Mouse (Mus musculus): ENCODE measurements around the gene Sorbs1. TPM values are rescaled to one million over a fixed set of nuclear protein-coding genes. Genes with fewer than 3 reads are reported as not detected.

The Sorbs1 gene
- polyA plus RNA-seq, 1 experiment from 2014 or later = 46.5 TPM

DNA sequence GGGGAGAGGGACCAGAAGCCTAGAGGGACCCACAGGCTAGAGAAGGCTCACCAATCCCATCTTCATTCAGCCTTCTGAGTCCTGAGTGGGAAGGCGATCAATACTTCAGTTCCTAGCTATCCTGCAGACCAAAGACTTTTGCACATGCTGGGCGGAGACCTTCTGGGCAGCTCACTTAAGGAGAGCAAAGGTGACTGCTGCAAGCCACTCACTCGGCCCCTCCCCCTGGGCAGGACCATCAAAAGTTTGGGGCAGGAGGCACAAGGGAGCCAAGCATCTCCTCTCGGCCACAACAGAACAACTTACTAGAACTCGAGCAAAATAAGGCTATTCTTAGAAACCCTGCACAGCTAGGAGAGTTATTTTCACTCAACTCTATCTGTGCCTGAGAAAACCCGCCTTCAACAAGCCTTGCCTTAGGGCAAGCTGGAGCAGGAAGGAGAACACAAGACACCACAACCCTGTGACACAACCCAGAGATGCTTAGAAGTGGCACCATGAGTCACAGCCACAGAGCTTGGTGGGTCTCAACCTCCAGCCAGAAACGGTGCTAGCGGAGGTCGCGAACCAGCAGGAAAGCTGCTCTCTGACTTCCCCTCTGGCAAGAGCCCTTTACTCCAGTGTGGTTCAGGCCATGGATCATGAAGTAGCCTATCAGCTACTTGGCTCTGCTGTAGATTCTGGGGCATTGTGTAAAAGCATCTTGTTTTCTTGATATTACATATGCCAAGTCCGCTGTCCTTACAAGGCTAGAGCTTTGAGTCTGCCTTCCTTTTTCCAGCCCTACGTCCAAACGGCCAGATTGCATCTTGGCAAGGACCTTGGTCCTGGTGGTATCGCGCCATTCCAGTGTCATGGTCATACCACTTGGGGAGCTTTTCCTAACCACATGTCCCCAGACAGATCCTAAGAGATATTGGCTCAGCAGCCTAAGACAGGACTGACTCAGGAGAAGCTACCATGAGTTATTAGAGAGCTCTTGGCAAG, 156.8 kb downstream of the Sorbs1 start:
- Histone ChIP-seq H3K9me3 (replicated peaks; ENCODE audit: low read length) (no peaks in the 10 kb centered on the region), H3K4me1 (replicated peaks; ENCODE audit: insufficient read depth, low read length) (no peaks in the 10 kb centered on the region), H3K27ac (no peak overlapping the region), H3K27me3 (ENCODE audit: insufficient read depth, low read length) (no peaks in the 10 kb centered on the region), H3K36me3 (ENCODE audit: insufficient read depth, low read length) (no peaks in the 10 kb centered on the region), H3K4me2 (ENCODE audit: low read length) (no peak overlapping the region), H3K9ac (ENCODE audit: low read depth, low read length) (no peak overlapping the region), H3K4me3 (replicated peaks; ENCODE audit: low read depth, low read length) (no peak overlapping the region)
- no peak for TF ChIP-seq CTCF (IDR thresholded peaks at IDR 0.05; ENCODE audit: low read depth)
- no peak for DNase-seq (ENCODE audit: low spot score)
- WGBS = 84% methylated on average over 15 of the region's 15 CpGs
- no peak for ATAC-seq (replicated peaks; ENCODE audit: low FRiP score, low read depth)

DNA sequence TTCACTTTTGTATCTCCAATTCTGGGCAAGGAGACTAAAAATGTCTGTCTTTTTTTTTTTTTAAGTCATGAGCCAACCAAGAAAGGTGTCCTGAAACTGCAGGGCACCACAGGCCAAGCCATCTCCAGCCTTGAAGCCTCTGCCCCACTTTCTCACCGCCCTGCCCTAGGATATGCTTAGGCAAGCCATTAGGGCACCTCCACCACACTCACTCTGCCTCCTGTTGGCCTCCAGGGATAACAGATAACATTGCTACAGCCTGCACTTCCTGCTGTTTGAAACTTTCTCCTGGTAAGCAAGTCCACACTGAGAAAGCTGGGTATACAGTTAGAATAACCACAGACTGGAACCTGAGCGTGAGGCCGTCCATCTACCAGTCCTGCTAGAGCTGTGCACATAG, 158.5 kb downstream of the Sorbs1 start:
- no peak for TF ChIP-seq CTCF (IDR thresholded peaks at IDR 0.05; ENCODE audit: low read depth)
- no peaks in the 10 kb centered on the region for H3K9me3 ChIP-seq (replicated peaks; ENCODE audit: low read length)
- H3K4me3 ChIP-seq (replicated peaks; ENCODE audit: low read depth, low read length) = no peak overlapping the region
- H3K4me1 ChIP-seq (replicated peaks; ENCODE audit: insufficient read depth, low read length) = no peaks in the 10 kb centered on the region
- no peak overlapping the region for H3K4me2 ChIP-seq (ENCODE audit: low read length)
- no peak overlapping the region for H3K9ac ChIP-seq (ENCODE audit: low read depth, low read length)
- ATAC-seq (replicated peaks; ENCODE audit: low FRiP score, low read depth) (no peak), DNase-seq (ENCODE audit: low spot score) (no peak)
- WGBS = 91% methylated on average over 3 of the region's 3 CpGs
- H3K36me3 ChIP-seq (ENCODE audit: insufficient read depth, low read length) = no peaks in the 10 kb centered on the region
- no peak overlapping the region for H3K27ac ChIP-seq
- no peaks in the 10 kb centered on the region for H3K27me3 ChIP-seq (ENCODE audit: insufficient read depth, low read length)

DNA sequence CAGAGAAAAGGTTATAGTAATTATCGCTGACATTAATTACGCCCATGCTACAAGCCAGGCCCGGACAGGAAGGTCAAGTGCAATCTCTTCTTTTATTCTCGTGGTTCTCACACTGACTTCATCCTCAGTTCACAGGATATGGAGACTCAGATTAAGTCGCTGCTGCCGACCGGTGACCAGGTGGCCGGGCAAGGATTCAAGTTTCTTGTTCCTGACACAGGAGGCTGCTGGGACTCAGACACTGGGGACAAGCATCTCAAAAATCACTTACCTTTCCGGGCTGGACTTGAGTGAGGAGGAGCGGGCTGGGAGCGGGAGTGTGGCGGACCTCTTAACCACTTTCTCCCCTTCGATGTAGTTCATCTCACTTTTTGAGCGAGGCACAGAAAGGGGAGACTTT, 161.6 kb downstream of the Sorbs1 start:
- no peak for ATAC-seq (replicated peaks; ENCODE audit: low FRiP score, low read depth)
- 66% methylated on average over 14 of the region's 14 CpGs for WGBS
- no peak for DNase-seq (ENCODE audit: low spot score)

DNA sequence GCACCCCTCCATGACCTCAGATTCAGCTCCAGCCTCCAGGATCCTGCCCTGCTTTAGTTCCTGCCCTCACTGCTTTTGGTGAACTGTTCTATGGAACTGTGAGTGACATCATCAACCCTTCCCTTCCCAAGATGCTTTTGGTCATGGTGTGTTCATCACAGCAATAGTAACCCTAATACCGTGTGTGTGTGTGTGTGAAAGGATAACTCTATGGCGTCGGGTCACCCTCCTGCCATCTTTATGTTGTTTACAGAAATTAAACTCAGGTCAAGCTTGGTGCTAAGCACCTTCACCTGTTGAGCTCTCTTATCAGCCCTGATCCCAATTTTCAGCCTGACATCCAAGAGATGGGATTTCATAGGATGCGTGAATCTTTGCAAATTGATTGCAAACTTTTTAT, 162.7 kb downstream of the Sorbs1 start:
- no peak for TF ChIP-seq CTCF (IDR thresholded peaks at IDR 0.05; ENCODE audit: low read depth)
- Histone ChIP-seq H3K9me3 (replicated peaks; ENCODE audit: low read length) (no peaks in the 10 kb centered on the region), H3K27ac (no peak overlapping the region), H3K4me2 (ENCODE audit: low read length) (no peak overlapping the region), H3K9ac (ENCODE audit: low read depth, low read length) (no peak overlapping the region), H3K4me3 (replicated peaks; ENCODE audit: low read depth, low read length) (no peak overlapping the region), H3K27me3 (ENCODE audit: insufficient read depth, low read length) (no peaks in the 10 kb centered on the region), H3K36me3 (ENCODE audit: insufficient read depth, low read length) (0 out of 2 replicates have a peak, but pooled peaks cover 8% of the 10 kb centered on the region), H3K4me1 (replicated peaks; ENCODE audit: insufficient read depth, low read length) (no peaks in the 10 kb centered on the region)
- WGBS = 91% methylated on average over 4 of the region's 4 CpGs
- ATAC-seq (replicated peaks; ENCODE audit: low FRiP score, low read depth) = no peak
- DNase-seq (ENCODE audit: low spot score) = no peak

More for the DNA sequence above, 161.6 kb downstream of the Sorbs1 start:
- Histone ChIP-seq H3K4me2 (ENCODE audit: low read length) (no peak overlapping the region), H3K9me3 (replicated peaks; ENCODE audit: low read length) (no peaks in the 10 kb centered on the region), H3K27ac (no peak overlapping the region), H3K9ac (ENCODE audit: low read depth, low read length) (no peak overlapping the region), H3K4me3 (replicated peaks; ENCODE audit: low read depth, low read length) (no peak overlapping the region), H3K4me1 (replicated peaks; ENCODE audit: insufficient read depth, low read length) (no peaks in the 10 kb centered on the region), H3K36me3 (ENCODE audit: insufficient read depth, low read length) (0 out of 2 replicates have a peak, but pooled peaks cover 8% of the 10 kb centered on the region), H3K27me3 (ENCODE audit: insufficient read depth, low read length) (no peaks in the 10 kb centered on the region)
- no peak for TF ChIP-seq CTCF (IDR thresholded peaks at IDR 0.05; ENCODE audit: low read depth)

DNA sequence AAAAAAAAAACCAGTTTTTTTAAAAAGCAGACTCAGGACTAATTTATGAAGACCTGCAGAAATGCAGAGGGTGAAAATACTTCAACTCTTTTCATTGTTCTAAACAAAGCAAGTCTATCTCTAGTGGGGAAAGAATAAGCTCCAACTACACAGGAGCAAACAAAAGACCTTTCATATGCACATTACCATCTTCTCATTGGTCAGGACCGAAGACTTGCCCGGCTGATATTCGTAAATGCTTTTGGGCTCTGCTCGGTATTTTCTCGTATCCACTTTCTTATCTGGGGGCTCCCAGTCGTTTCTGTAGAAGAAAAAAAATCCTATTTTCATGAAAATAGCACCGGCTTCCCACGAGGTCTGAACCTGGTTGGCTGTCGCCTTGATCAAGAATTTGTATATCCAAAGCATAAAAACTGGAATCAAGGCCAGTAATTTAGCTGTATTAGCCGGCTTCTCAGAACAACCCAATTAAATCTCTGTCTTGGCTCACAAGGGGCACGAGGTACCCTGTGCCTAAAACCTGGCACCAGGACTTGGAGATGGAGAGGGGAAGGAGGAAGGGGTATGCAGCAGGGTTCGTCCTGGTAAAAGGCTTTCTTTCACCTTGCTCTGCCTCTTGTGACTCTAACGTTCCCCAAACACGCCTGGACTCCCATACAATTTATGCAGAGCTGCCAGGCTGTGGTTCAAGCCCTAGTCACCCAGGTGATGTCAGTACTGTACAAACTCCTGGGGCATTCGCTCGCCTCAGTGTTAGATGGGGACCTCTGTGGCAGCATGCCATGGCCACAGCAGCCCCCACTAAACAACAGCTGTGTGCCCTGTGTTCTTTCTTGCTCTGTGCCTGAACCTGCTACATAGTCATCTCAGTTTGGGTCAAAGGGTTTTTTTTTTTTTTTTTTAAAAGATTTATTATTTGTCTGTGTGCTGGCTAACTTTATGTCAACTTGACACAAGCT, 163.6 kb downstream of the Sorbs1 start:
- 0 out of 2 replicates have a peak, but pooled peaks cover 8% of the 10 kb centered on the region for H3K36me3 ChIP-seq (ENCODE audit: insufficient read depth, low read length)
- no peak overlapping the region for H3K4me2 ChIP-seq (ENCODE audit: low read length)
- H3K4me1 ChIP-seq (replicated peaks; ENCODE audit: insufficient read depth, low read length) = no peaks in the 10 kb centered on the region
- ATAC-seq (replicated peaks; ENCODE audit: low FRiP score, low read depth) = no peak
- TF ChIP-seq CTCF (IDR thresholded peaks at IDR 0.05; ENCODE audit: low read depth) = no peak
- no peak overlapping the region for H3K4me3 ChIP-seq (replicated peaks; ENCODE audit: low read depth, low read length)
- H3K27me3 ChIP-seq (ENCODE audit: insufficient read depth, low read length) = no peaks in the 10 kb centered on the region
- no peak overlapping the region for H3K27ac ChIP-seq
- no peak for DNase-seq (ENCODE audit: low spot score)
- WGBS = 72% methylated on average over 16 of the region's 16 CpGs
- H3K9me3 ChIP-seq (replicated peaks; ENCODE audit: low read length) = no peaks in the 10 kb centered on the region
- H3K9ac ChIP-seq (ENCODE audit: low read depth, low read length) = no peak overlapping the region

DNA sequence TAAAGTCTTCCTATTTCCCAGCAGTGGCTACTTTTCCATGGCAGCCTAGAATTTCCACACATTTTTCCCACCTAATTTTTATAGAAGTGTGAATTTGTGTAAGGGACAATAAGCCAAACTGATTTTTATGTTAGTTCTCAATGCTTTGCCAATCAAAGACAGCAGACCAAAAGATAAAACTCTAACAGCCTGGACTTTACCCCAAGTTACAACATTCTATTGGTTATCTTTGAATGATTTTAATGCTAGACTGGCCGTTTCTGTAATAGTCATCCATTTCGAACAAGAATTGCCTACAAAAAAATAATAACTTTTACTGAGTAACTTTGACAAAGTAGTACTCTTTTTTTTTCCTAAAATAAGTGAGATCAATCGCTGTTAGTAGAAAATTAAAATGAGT, 164.3 kb downstream of the Sorbs1 start:
- H3K4me3 ChIP-seq (replicated peaks; ENCODE audit: low read depth, low read length) = no peak overlapping the region
- no peaks in the 10 kb centered on the region for H3K27me3 ChIP-seq (ENCODE audit: insufficient read depth, low read length)
- H3K9ac ChIP-seq (ENCODE audit: low read depth, low read length) = no peak overlapping the region
- H3K4me1 ChIP-seq (replicated peaks; ENCODE audit: insufficient read depth, low read length) = no peaks in the 10 kb centered on the region
- TF ChIP-seq CTCF (IDR thresholded peaks at IDR 0.05; ENCODE audit: low read depth) = no peak
- 0 out of 2 replicates have a peak, but pooled peaks cover 8% of the 10 kb centered on the region for H3K36me3 ChIP-seq (ENCODE audit: insufficient read depth, low read length)
- H3K27ac ChIP-seq = no peak overlapping the region
- DNase-seq (ENCODE audit: low spot score) (no peak), ATAC-seq (replicated peaks; ENCODE audit: low FRiP score, low read depth) (no peak)
- no peak overlapping the region for H3K4me2 ChIP-seq (ENCODE audit: low read length)
- WGBS = 82% methylated on average over 3 of the region's 3 CpGs
- no peaks in the 10 kb centered on the region for H3K9me3 ChIP-seq (replicated peaks; ENCODE audit: low read length)
